Mouse (Mus musculus): ENCODE data around the gene Ces2f.

DNA sequence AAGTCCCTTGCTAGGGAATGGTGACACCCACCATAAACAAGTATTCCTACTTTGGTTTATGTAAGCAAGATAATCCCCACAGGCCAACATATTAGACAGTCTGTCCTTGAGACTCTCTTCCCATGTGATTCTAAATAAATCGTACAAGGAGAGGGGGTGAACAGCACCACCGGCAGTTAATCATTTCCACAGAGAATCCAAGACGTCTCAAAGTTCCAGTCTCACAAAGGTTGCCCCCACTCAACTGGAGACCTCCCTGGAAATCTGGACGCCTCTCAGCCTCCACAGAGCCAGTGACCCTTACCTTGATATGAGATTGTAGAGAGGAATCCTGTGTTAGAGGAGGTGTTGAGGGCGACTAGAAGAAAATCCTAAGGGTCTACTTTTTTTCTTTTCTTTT is 1.9 kb downstream of the Ces2f start:
- no peak for TF ChIP-seq GATA1 (IDR thresholded peaks at IDR 0.05; ENCODE audit: borderline replicate concordance, low read length)
- TF ChIP-seq FLI1 (IDR thresholded peaks at IDR 0.05; ENCODE audit: low read length), result no peak
